Mouse (Mus musculus) layer of hippocampus, adult 6 months (tissue): ENCODE results near the gene Tac2. TPM values are rescaled to one million over a fixed set of nuclear protein-coding genes. Genes with fewer than 3 reads are reported as not detected.

Source experiments
- long read RNA-seq, 2 experiments: library from polyadenylated mRNA; unstranded; transcript quantifications; one replicate each; pipeline ENCODE4 v2.0.0; 2019 to 2020
- polyA plus RNA-seq: library from polyadenylated mRNA; unstranded; fragments of <200 nt; fragmentation: Nextera tagmentation; gene quantifications from 2 replicates; pipeline ENCODE4 v1.2.3, GENCODE M21; 2021

The Tac2 gene
- polyA plus RNA-seq: 7.1 and 8.7 TPM in 2 replicates
- long read RNA-seq, experiment 1, transcript Tac2-201 (7 exons, 678 nt): major isoform, 5 of 7 reads
- long read RNA-seq, experiment 1, partial matches to known transcripts: 1 of 7 reads
- long read RNA-seq, experiment 1, other reads (novel, unspliced or antisense): 1 of 7 reads
- long read RNA-seq, experiment 2: 0 reads

DNA sequence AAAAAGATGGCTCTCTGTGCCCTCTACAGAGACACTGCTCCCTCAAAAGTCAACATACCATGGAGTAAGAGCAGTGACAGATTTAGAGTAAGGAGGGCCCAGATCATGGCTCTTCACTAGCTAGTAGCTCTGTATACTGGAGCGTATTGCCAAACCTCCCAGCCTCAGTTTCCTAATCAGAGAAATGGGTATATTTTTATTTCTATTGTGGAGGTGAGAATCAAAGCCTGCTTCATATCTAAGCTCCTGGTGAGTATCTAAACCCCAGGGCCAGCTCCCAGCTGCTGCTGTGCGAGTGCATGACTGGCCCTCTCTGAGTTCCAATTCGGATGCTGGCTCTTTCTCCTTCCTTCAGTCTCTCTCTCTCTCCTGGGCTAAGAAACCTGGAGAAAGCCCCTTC is at the start of gene Tac2:
TSS of gene Tac2 (plus strand) at position 301 of the 400 bp plus-strand sequence.

GRCm38 (mm10) chr10:127704766-127705220 is 19.5 kb upstream of the Tac2 start, which contains the start of gene Myo1a:
Gene Myo1a, plus strand, starts transcription at chr10:127705170.

DNA sequence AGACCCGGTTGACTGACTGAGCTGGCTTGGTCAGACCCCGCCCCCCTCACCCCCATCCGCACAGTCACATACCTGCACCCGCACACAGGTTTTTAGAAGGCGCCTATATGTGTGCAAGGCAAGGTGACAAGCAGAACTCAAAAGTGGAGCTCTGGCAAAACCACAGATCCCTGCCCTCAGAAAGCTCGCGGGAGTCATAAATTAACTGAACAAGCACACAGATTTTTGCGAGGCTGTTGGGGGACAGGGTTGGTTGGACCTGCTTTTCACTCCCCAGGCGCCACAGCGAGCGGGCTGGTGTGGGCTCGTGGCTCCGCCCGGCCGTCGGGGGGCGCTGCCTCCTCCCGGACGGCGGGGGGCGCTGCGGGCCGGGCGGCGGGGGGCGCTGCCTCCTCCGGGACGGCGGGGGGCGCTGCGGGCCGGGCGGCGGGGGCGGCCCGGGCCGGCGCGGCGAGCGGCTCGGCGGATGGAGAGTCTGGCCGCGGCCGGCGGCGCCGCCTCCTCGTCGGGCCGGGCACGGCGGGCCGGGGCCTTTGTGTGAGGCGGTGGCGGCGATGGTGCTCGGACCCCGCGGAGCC is 14.9 kb downstream of the Tac2 start, which contains the start of gene Zbtb39:
TSS of gene Zbtb39 (plus strand) at position 456 of the 578 bp plus-strand sequence.

GRCm38 (mm10) chr10:127751548-127751947 is 27.3 kb downstream of the Tac2 start, which contains the start of gene Gpr182:
Gene Gpr182, minus strand, starts transcription at chr10:127751732.

GRCm38 (mm10) chr10:127759181-127760110 is 35.2 kb downstream of the Tac2 start, which contains the start of the genes Rdh1 and Rdh16f1:
Gene Rdh1, plus strand, starts transcription at chr10:127759721.
Gene Rdh16f1, plus strand, starts transcription at chr10:127759787.

DNA sequence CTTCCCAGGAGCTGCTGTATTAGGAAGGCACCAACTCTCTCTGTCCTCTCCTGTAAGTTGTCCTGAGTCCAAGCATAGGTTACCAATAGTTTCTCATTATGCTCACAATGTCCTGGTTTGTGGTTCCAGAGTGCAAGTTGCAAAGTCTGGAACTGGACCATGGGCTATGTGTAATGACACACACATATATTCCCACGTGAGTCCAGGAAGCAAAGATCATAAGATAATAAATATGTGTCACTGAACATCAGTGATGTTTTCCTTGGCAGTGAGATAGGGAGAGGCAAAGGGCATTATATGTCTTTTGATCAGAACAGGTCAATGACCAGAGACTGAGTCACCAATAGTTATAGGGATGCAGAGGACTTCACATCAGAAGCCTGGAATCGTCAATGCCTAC is 51.7 kb downstream of the Tac2 start, which contains the start of gene Rdh9:
TSS of gene Rdh9 (plus strand) at position 376 of the 400 bp plus-strand sequence.

Other genes with a start within 250 kb of the Tac2 start
- gene Stac3, start 222.8 kb upstream of the Tac2 start, polyA plus RNA-seq: not detected in 2 replicates
- gene Ndufa4l2, start 209.5 kb upstream of the Tac2 start, polyA plus RNA-seq: 3.8 and 6.6 TPM in 2 replicates
- 15.5 and 17.2 TPM in 2 replicates for gene Shmt2, start 202.0 kb upstream of the Tac2 start, polyA plus RNA-seq
- gene Nxph4, start 189.9 kb upstream of the Tac2 start, polyA plus RNA-seq: 0.56 and 0.95 TPM in 2 replicates
- 25.7 and 25.9 TPM in 2 replicates for gene Lrp1, start 103.3 kb upstream of the Tac2 start, polyA plus RNA-seq
- gene Stat6, start 81.5 kb upstream of the Tac2 start, polyA plus RNA-seq: 2.8 and 3.7 TPM in 2 replicates
- 6.6 and 7.4 TPM in 2 replicates for gene Nemp1, start 57.6 kb upstream of the Tac2 start, polyA plus RNA-seq
- 5.1 and 6.7 TPM in 2 replicates for gene Nab2, start 55.9 kb upstream of the Tac2 start, polyA plus RNA-seq
- gene Myo1a, start 19.3 kb upstream of the Tac2 start, polyA plus RNA-seq: not detected in 2 replicates
- gene Zbtb39, start 15.1 kb downstream of the Tac2 start, polyA plus RNA-seq: 1.1 TPM in 2 replicates
- 0.49 and 0.52 TPM in 2 replicates for gene Gpr182, start 27.3 kb downstream of the Tac2 start, polyA plus RNA-seq
- not detected in 2 replicates for gene Rdh1, start 35.2 kb downstream of the Tac2 start, polyA plus RNA-seq
- not detected in 2 replicates for gene Rdh16f1, start 35.3 kb downstream of the Tac2 start, polyA plus RNA-seq
- 0.08 TPM in 1 of 2 replicates, not detected in the other for gene Rdh9, start 51.9 kb downstream of the Tac2 start, polyA plus RNA-seq
- gene Rdh16, start 76.7 kb downstream of the Tac2 start, polyA plus RNA-seq: not detected in 2 replicates
- gene Rdh19, start 125.5 kb downstream of the Tac2 start, polyA plus RNA-seq: not detected in 2 replicates
- gene Rdh16f2, start 142.0 kb downstream of the Tac2 start, polyA plus RNA-seq: not detected in 2 replicates
- not detected in 2 replicates for gene Rdh7, start 164.3 kb downstream of the Tac2 start, polyA plus RNA-seq
- gene Sdr9c7, start 174.0 kb downstream of the Tac2 start, polyA plus RNA-seq: not detected in 2 replicates